In the genomic region with DNA sequence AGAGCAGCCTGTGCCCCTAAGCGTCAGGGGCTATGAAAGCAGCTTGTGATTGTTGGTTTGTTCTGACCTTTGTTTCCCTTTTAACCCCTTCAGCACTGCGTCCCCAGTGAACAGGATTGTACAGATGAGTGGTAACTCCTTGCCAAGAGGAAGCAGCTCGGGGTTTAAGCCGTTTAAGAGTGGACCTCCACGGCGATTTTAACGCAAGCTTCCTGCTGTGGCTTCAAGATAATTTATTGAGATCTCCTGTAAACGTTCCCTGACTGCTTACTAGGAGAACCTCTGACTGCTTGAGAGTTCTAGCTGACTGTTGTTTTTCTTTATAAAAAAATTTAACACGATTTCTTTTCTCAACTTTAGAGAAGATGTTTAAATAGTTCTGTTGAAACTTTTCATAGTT, we compare ENCODE assay signal across 22 mouse cellular contexts. TPM values are rescaled to one million over a fixed set of nuclear protein-coding genes. Genes with fewer than 3 reads are reported as not detected.
DNase-seq lines count a peak whose midpoint lies in the region; ATAC-seq and TF ChIP-seq lines count a peak whose summit lies in the region.
"Had no signal": no experiment of that assay in that cellular context is flagged by ENCODE, and none has a peak within 500 bp of the region (broad histone marks: within the 10 kb centered on the region; RNA-seq: fewer than 3 reads in every experiment).

No protein-coding gene starts in this region.

- DNase-seq in layer of hippocampus, adult 2 months (ENCODE audit: low spot score in 2 of 2): no peak
- no peak for DNase-seq in layer of hippocampus, adult 9-10 months (ENCODE audit: low spot score)
- DNase-seq in 416B (ENCODE audit: low read depth) (peak; percentile 65), MEL (ENCODE audit: low read depth, low spot score) (peak; percentile 80)
- DNase-seq: adrenal gland, postnatal 14 days; cerebellum, adult 18-20 months; cerebellum, postnatal 10 days; embryo, embryonic 11 days; gastrocnemius, postnatal 36 days; heart, adult 2 months had no signal

- no peak for TF ChIP-seq POLR2A in MEL (IDR thresholded peaks at IDR 0.05; ENCODE audit: control insufficient read depth in 1 of 2, insufficient read depth in 1 of 2, low read depth in 1 of 2, low read length in 2 of 2, poor library complexity in 1 of 2)

- H3K4me1 ChIP-seq in MEL (ENCODE audit: control insufficient read depth in 1 of 2, insufficient read depth in 2 of 2, low read length in 2 of 2): peaks cover 17 to 22% of the 10 kb centered on the region in 2 experiments
- H3K4me1 ChIP-seq: embryonic facial prominence, embryonic 15.5 days; forebrain, embryonic 10.5 days; forebrain, embryonic 15.5 days; heart, embryonic 12.5 days; hindbrain, embryonic 15.5 days had no signal

- H3K4me3 ChIP-seq in layer of hippocampus, adult 2 months: no peak overlapping the region
- no peak overlapping the region for H3K4me3 ChIP-seq in MEL (ENCODE audit: control insufficient read depth in 1 of 2, insufficient read depth in 1 of 2, low read depth in 2 of 2, low read length in 2 of 2)
- H3K4me3 ChIP-seq: embryonic facial prominence, embryonic 15.5 days; erythroblast, embryonic 14.5 days; forebrain, embryonic 10.5 days; forebrain, embryonic 15.5 days; heart, adult 2 months; heart, embryonic 12.5 days; hindbrain, embryonic 15.5 days had no signal

- H3K27me3 ChIP-seq in MEL (ENCODE audit: control insufficient read depth in 1 of 2, insufficient read depth in 2 of 2, low read length in 2 of 2): no peaks in the 10 kb centered on the region
- H3K27me3 ChIP-seq: embryonic facial prominence, embryonic 15.5 days; forebrain, embryonic 15.5 days; heart, embryonic 12.5 days; hindbrain, embryonic 15.5 days; Patski had no signal

- H3K27ac ChIP-seq in layer of hippocampus, adult 2 months: peak overlapping the region; percentile 61
- H3K27ac ChIP-seq in MEL (ENCODE audit: control insufficient read depth, low read depth, low read length): peak overlapping the region; percentile 91
- H3K27ac ChIP-seq: embryonic facial prominence, embryonic 15.5 days; forebrain, embryonic 10.5 days; forebrain, embryonic 15.5 days; heart, adult 2 months; hindbrain, embryonic 15.5 days had no signal

- peak overlapping the region; percentile 45 for H3K9ac ChIP-seq in MEL (ENCODE audit: control insufficient read depth, low read depth, low read length, poor library complexity, severe bottlenecking)
- H3K9ac ChIP-seq: embryonic facial prominence, embryonic 15.5 days; forebrain, embryonic 15.5 days; heart, embryonic 12.5 days; hindbrain, embryonic 15.5 days had no signal

- peaks cover 23 to 27% of the 10 kb centered on the region in 2 experiments for H3K36me3 ChIP-seq in MEL (ENCODE audit: control insufficient read depth in 1 of 2, insufficient read depth in 2 of 2, low read length in 2 of 2)

- no peak for TF ChIP-seq RAD21 in MEL (IDR thresholded peaks at IDR 0.05; ENCODE audit: low read depth, low read length)

- no peaks in the 10 kb centered on the region for H3K9me3 ChIP-seq in MEL (replicated peaks; ENCODE audit: insufficient read depth, low read length)
- H3K9me3 ChIP-seq: embryonic facial prominence, embryonic 15.5 days; forebrain, embryonic 10.5 days; forebrain, embryonic 15.5 days; G1E; heart, embryonic 12.5 days; hindbrain, embryonic 15.5 days had no signal

- peak; percentile 54 to 57 for ATAC-seq in hematopoietic stem cell, adult 5-6 weeks (replicated peaks in 1 of 2; ENCODE audit: insufficient read depth in 1 of 2, low FRiP score in 2 of 2, low TSS enrichment in 1 of 2, low read depth in 1 of 2, poor library complexity in 2 of 2, severe bottlenecking in 2 of 2)
- ATAC-seq in megakaryocyte, adult 5-6 weeks (ENCODE audit: poor library complexity, severe bottlenecking): no peak
- ATAC-seq: activated CD4-positive, CD25-positive, alpha-beta regulatory T cell, adult 4 months; CD4-positive, CD25-positive, alpha-beta regulatory T cell, adult 4 months; forebrain, embryonic 15.5 days; Patski had no signal

- no peak for TF ChIP-seq CTCF in layer of hippocampus, adult 2 months (conservative IDR thresholded peaks at IDR 0.05)
- no peak for TF ChIP-seq CTCF in MEL (IDR thresholded peaks at IDR 0.05 in 2 of 3, conservative IDR thresholded peaks at IDR 0.05 in 1 of 3; ENCODE audit: control insufficient read depth in 1 of 3, insufficient read depth in 1 of 3, low read depth in 2 of 3, low read length in 3 of 3, poor library complexity in 1 of 3, severe bottlenecking in 1 of 3)

- peak; percentile 86 to 87 for TF ChIP-seq EP300 in MEL (IDR thresholded peaks at IDR 0.05; ENCODE audit: low read depth in 1 of 2, low read length in 2 of 2)

- H3K79me2 ChIP-seq in MEL (ENCODE audit: control insufficient read depth, insufficient read depth, low read length, poor library complexity): no peaks in the 10 kb centered on the region

TF ChIP-seq in MEL, 35 proteins besides CTCF, POLR2A, EP300 and RAD21:
- TF ChIP-seq JUND (IDR thresholded peaks at IDR 0.05; ENCODE audit: low read depth, low read length) (0 out of 2 replicates have a peak, but pooled peaks have one; percentile 68), ELF1 (IDR thresholded peaks at IDR 0.05; ENCODE audit: low read depth, low read length) (0 out of 2 replicates have a peak, but pooled peaks have one; percentile 7), TBP (IDR thresholded peaks at IDR 0.05; ENCODE audit: low read depth, low read length) (peak; percentile 61; the same call in 1 of the 2 replicates), GABPA (IDR thresholded peaks at IDR 0.05; ENCODE audit: low read depth, low read length) (no peak), ZKSCAN1 (IDR thresholded peaks at IDR 0.05; ENCODE audit: low read depth, low read length) (no peak), GATA1 (IDR thresholded peaks at IDR 0.05; ENCODE audit: low read depth, low read length) (peak; percentile 68; the same call in 1 of the 2 replicates), MYC (IDR thresholded peaks at IDR 0.05; ENCODE audit: low read depth, low read length) (0 out of 2 replicates have a peak, but pooled peaks have one; percentile 39), MXI1 (IDR thresholded peaks at IDR 0.05; ENCODE audit: low read depth, low read length) (no peak), KAT2A (conservative IDR thresholded peaks at IDR 0.05; ENCODE audit: low read depth, low read length) (no peak), NELFE (IDR thresholded peaks at IDR 0.05; ENCODE audit: low read depth, low read length) (no peak), MEF2A (IDR thresholded peaks at IDR 0.05; ENCODE audit: extremely low read depth, insufficient replicate concordance, low read depth, low read length, poor library complexity, severe bottlenecking) (no peak), POLR2AphosphoS2 (IDR thresholded peaks at IDR 0.05; ENCODE audit: low read length) (no peak), ETS1 (IDR thresholded peaks at IDR 0.05; ENCODE audit: low read depth, low read length) (peak; percentile 57), MAZ (IDR thresholded peaks at IDR 0.05; ENCODE audit: low read depth, low read length) (no peak), BHLHE40 (IDR thresholded peaks at IDR 0.05; ENCODE audit: borderline replicate concordance, low read depth, low read length) (no peak), USF1 (IDR thresholded peaks at IDR 0.05; ENCODE audit: low read depth, low read length) (no peak), NRF1 (IDR thresholded peaks at IDR 0.05; ENCODE audit: insufficient read depth, low read depth, low read length, poor library complexity, severe bottlenecking) (no peak), CHD2 (IDR thresholded peaks at IDR 0.05; ENCODE audit: low read length) (peak; percentile 24; the same call in 1 of the 2 replicates), E2F4 (IDR thresholded peaks at IDR 0.05; ENCODE audit: borderline replicate concordance, low read depth, low read length) (no peak), CHD1 (IDR thresholded peaks at IDR 0.05; ENCODE audit: low read depth, low read length) (no peak), TAL1 (IDR thresholded peaks at IDR 0.05; ENCODE audit: low read length) (peak; percentile 65), TCF12 (IDR thresholded peaks at IDR 0.05; ENCODE audit: low read depth, low read length) (peak; percentile 79), UBTF (IDR thresholded peaks at IDR 0.05; ENCODE audit: borderline replicate concordance, insufficient read depth, low read depth, low read length) (no peak), ZNF384 (IDR thresholded peaks at IDR 0.05; ENCODE audit: low read depth, low read length) (peak; percentile 61), SIN3A (IDR thresholded peaks at IDR 0.05; ENCODE audit: low read length) (no peak; the same call in 1 of the 2 replicates), SMC3 (IDR thresholded peaks at IDR 0.05; ENCODE audit: low read depth, low read length) (no peak), MAX (IDR thresholded peaks at IDR 0.05; ENCODE audit: low read length) (no peak), HCFC1 (IDR thresholded peaks at IDR 0.05; ENCODE audit: low read depth, low read length) (no peak), MAFK (IDR thresholded peaks at IDR 0.05; ENCODE audit: borderline replicate concordance, low read depth, low read length) (no peak), MYB (IDR thresholded peaks at IDR 0.05; ENCODE audit: low read depth, low read length) (peak; percentile 74), RCOR1 (IDR thresholded peaks at IDR 0.05; ENCODE audit: low read depth, low read length) (peak; percentile 76), ZMIZ1 (IDR thresholded peaks at IDR 0.05; ENCODE audit: low read depth, low read length) (no peak), POLR2AphosphoS5 (IDR thresholded peaks at IDR 0.05; ENCODE audit: borderline replicate concordance, low read depth, low read length) (no peak), USF2 (IDR thresholded peaks at IDR 0.05; ENCODE audit: borderline replicate concordance in 1 of 2, insufficient read depth in 1 of 2, low read depth in 1 of 2, low read length in 2 of 2) (no peak), ZC3H11A (IDR thresholded peaks at IDR 0.05; ENCODE audit: low read depth, low read length) (no peak)

RNA-seq across cellular contexts. Expression of gene Sltm, which starts 48.9 kb away (rescaled TPM):
- 10 to 100 TPM; 53.0 to 60.1 TPM for total RNA-seq in layer of hippocampus, adult 2 months (2021)
- total RNA-seq in MEL (2012; rRNA removed): 44.0 and 54.6 TPM in 2 replicates
- polyA plus RNA-seq in MEL (2012; ENCODE audit: insufficient read depth in 1 of 2, insufficient read length in 2 of 2, low read depth in 1 of 2, low replicate concordance in 2 of 2, missing spikeins in 1 of 2): 10 to 100 TPM; 62.3 to 70.0 TPM
- 127 and 133 TPM in 2 replicates for total RNA-seq in hematopoietic stem cell, adult 5-6 weeks (2017)
- 60.4 and 61.9 TPM in 2 replicates for total RNA-seq in megakaryocyte, adult 5-6 weeks (2015)
- total RNA-seq in megakaryocyte, adult 5-6 weeks (2017): 69.7 and 73.8 TPM in 2 replicates

Comparison
In these comparisons a context has a peak if more than half of its experiments do, and no peak if none do; other contexts are left out.
1. DNase-seq: peak in 416B (single experiment) and MEL (single experiment); none in layer of hippocampus, adult 2 months (0 of 2) and layer of hippocampus, adult 9-10 months (single experiment).